Mouse (Mus musculus): ENCODE results near the gene Acy3. TPM values are rescaled to one million over a fixed set of nuclear protein-coding genes. Genes with fewer than 3 reads are reported as not detected.
"Not testable (repeated sequence)": the region's sequence is repeated elsewhere in the genome, so short reads cannot be mapped to it uniquely, and the experiment has no call there.

Gene Acy3
- total RNA-seq, 2 experiments from 2014 or later: 0.51 TPM; not detected in 1

DNA sequence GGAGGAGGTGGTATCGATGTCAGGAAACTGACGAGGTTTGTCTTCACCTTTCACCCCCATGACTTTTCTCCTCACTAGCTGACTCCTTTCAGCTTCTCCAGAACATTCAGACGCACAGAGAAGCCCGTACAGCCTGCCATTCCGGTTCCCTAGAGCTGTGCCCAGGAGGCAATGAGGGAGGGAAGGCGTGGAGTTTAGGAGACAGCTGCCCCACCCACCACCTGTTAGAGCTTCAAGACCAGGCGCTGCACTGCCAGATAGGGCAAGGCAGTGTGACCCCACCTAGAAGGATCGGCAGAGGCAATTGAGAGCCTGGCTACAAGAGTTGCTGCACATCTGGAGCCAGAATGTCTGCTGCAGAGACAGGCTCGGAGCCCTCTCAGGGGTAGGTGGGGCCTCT, 14.1 kb upstream of the Acy3 start, which contains the start of gene Aldh3b2:
Gene Aldh3b2, plus strand, starts transcription at position 100 of the 400 bp plus-strand sequence.
- ATAC-seq (ENCODE audit: poor library complexity, severe bottlenecking): no peak

DNA sequence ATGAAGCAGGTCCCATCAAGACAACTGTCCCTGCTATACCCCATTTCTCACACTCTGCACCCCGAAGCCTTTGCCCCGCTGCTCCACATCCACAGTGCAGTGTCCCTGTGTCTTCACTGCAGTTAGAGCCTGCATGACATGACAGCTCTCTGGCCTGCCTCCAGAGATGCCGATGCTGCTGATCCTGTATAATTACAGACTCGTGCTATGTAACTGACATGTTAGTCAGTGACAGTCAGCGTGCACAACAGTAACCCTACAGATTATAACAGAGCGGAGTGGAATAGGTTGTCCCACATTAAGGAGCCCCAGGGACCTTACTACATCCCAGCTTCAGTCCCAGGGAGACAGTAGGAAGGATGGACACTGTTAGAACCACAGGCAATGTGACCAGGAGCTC, 11.8 kb upstream of the Acy3 start:
- ATAC-seq (ENCODE audit: poor library complexity, severe bottlenecking): not testable (repeated sequence)

DNA sequence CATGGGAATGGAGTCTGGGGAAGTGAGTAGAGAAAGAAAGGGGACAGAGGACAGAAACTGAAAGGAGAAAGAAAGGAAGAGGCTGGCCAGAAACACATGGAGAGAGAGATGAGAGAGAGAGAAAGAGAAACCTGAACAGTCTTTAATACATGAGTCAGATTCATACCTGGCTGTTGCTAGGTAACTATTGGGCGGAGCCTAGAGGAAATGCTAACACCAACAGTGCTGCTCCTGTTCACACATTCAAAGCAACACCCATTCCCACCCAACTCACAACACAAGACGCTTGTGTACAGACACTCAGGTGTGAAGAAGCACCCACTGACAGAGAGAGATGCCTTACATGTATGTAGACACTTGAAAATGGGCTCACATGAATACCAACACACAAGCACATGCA, 10.5 kb upstream of the Acy3 start:
- no peak for ATAC-seq (ENCODE audit: poor library complexity, severe bottlenecking)

DNA sequence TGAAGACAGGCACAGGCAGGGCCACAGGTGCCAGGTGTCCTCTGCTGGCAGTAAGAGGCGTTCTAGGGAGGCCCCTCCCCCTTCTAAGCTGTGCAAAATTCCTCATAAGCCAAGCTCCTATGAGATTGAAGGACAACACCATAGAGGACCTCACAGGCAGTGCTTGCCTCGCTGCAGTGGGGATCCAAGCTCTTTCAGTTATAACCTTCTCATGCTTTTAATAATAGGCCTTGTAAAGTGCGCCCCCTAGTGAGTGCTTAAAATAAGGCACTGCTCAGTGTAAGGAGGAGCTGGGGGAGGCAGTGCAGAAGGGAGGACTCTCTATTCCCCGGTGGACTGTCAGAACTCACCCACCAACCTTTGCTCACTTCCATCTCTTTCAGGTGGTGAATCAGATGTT, 6.1 kb upstream of the Acy3 start:
- peak; percentile 94 for ATAC-seq (ENCODE audit: poor library complexity, severe bottlenecking)

DNA sequence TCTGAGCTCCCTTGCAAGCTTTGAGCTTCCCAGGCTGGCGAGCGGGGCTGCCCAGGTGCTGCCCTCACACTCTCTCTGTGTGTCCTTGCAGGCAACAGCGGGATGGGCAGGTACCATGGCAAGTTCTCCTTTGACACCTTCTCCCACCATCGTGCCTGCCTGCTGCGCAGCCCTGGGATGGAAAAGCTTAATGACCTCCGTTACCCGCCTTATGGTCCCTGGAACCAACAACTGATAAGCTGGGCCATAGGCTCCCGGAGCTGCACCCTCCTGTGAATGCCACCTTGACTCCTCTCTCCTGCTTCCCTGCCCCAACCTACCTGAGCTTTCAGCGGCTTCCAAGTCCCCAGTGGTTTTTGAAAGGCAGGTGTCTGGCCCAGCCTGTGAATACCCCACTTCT, 5.5 kb upstream of the Acy3 start:
- no peak for ATAC-seq (ENCODE audit: poor library complexity, severe bottlenecking)

DNA sequence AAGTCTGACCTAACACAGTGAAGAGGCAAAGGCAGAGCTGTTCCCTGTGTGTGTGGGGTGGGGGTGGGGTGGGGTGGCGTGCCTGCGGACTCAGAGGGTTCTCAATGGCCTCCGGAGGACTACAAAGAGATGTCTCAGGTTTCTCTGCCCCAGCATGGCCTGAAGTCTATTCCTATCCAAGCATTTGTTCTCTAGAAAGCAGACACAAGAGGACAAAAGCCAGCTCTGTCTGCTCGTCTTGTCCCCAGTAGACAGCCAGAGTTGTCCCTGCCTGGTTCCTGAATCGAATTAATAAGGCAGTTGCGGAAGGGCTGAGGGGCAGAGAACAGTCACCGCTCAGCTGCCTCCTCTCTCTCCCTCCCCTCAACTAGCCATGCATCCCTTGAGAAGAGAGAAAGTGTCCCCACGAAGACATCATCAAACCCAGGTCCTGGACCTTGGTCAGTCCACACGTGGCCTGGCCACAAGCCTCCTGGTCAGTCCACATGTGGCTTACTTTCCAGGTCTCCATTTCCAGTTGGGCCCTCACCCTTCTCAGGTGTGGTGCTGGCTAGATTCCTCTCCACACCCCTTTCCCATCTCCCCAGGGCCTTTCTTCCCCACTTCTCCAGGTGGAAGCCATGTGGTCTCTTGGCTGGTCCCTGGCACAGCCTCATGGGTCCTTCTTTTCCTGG, 2.7 kb upstream of the Acy3 start:
- ATAC-seq (ENCODE audit: poor library complexity, severe bottlenecking): no peak

DNA sequence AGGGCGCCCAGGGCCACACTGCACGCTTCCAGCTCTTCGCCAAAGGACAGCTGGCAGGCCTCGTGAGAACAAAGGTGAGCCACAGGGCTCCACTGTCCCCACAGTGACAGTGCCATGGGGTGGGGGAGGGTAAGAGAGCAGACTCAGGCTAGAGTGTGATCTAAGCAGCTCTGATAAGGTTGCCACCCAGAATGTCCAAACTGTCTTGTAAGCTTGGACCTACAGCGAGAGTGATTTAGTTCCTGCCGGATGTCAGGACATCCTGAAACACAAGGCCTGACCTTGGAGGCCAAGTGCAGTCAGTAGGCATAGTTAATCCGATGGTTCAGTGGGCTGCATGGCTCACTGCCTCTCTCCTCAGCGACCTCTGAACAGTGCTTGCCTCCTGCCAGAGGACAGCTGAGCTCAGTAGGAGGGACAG, 1.1 kb upstream of the Acy3 start:
- ATAC-seq (ENCODE audit: poor library complexity, severe bottlenecking): no peak

DNA sequence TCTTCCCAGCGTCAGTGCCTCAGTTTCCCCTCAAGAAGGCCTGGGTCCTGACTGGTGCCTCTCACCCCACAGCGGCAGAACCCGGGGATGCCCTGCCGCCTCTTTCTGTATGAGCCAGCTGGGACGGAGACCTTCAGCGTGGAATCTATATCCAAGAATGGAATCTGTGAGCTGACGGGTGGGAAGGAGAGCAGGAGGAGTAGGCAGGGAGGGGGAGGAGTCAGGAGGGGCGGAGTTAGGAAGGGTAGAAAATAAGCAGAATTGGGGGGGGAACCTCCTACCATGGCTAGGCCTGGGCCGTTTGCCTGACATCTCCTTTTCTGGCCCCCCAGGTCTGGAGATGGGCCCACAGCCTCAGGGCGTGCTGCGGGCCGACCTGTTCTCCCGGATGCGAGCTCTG, 1.7 kb downstream of the Acy3 start:
- no peak for ATAC-seq (ENCODE audit: poor library complexity, severe bottlenecking)

DNA sequence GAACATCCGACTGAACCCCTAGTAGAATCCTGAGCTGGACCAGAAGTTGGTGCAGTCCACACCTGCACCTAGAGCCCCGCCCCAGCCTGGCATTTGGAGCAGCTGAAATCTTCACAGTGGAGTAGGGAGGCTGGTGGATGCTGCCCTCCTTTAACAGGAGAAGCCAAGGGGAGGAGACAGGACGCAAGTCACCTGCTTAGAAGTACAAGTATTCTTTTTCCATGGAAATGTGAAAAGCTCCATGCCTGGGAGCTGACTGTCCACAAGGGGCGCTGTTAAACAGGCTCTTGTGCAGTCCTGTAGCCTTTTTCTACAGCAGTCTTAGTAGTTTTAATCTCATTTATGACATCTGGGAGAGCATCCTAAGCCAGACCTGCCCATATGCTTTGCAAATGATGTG, 2.4 kb downstream of the Acy3 start:
- ATAC-seq (ENCODE audit: poor library complexity, severe bottlenecking): no peak

DNA sequence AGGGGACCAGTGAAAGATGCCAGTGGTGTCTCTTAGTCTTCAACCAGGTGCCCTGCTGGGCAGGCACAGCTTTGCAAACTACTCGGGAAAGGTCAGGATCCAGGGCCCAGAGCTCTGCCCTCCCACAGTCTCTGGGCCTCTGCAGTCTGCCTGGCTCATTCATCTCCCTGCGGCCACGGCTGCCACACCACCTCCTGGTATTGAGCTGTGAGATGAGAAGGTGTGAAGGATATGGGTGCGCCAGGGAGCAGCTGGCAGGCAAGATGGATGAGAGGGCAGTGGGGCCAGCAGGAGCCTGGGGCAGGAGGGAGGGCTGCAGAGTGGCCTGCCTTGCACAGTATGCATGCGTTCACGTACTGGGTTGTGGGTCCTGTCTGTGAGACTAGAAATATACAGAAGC, 4.4 kb downstream of the Acy3 start:
- ATAC-seq (ENCODE audit: poor library complexity, severe bottlenecking): no peak

DNA sequence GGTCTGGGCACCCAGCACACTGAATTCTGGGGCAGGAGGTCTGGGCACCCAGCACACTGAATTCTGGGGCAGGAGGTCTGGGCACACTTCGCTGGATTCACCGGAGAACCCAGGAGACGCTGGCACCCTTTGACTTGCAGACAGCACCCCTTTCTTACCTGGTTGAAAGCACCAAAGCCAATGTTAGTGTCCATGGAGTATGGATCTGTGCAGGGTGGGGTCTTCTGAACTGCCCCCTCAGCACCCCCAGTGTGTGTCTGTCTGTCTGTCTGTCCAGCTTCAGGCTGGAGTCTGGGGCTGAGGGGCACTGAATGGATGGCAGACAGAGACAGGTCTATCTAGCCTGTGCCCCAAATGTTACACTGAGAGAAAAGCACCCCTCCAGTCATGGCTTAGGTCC, 5.2 kb downstream of the Acy3 start:
- ATAC-seq (ENCODE audit: poor library complexity, severe bottlenecking): no peak

DNA sequence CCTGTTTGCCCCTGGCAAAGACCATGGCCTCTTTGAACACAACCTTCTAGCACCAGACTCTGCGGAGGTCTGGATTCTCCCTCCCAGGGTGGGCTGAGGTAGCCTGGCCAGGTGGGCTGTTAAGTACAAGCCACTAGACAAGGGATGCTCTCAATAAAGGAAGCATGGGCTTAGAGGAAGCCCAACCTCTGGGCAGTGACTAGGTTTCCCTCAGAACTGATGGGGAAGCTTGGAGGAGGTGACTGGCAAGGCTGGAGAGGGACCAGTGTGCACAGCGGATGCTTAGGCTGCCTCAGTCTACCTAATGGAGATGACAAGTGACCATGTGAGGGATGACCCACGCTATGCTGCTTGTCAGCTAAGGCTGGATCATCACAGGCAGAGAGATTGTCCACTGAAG, 5.6 kb downstream of the Acy3 start:
- no peak for ATAC-seq (ENCODE audit: poor library complexity, severe bottlenecking)

DNA sequence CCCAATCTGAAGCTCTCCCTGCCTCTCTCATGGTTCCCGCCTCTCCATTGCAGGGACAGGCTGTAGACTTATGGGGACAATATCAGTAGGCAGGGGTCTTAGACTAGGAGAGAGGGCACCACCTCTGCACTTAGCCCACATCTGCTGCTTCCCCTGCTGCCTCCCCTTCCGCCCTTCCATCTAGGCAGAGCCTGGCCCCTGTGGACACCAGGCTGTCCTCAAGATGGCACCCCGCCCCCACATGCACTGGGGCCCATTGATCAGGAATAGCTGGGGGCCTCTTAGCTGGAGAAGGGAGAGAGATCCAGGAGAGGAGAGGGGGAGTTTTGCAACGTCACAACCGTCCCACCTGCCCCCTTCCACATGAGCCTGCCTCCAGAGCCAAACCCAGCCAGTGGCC, 6.0 kb downstream of the Acy3 start, which contains the start of gene Tbx10:
Gene Tbx10, plus strand, starts transcription at position 337 of the 400 bp plus-strand sequence.
- no peak for ATAC-seq (ENCODE audit: poor library complexity, severe bottlenecking)

DNA sequence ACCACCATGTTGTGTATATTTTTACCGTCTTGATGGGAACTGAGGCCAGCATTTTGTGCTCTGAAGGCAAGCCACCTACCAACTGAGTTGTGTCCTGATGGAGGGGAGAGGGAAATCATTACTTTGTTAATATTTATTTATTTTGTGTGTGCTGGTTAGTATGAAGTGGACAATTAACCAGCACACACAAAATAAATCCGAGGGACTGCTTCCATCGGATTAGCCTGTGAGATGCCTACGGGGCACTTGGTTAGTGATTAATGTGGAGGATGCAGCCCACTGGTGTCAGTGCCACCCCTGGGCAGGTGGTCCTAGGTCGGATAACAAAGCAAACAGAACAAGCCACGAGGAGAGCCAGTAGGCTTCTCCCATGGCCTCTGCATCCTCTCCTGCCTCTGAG, 8.6 kb downstream of the Acy3 start:
- no peak for ATAC-seq (ENCODE audit: poor library complexity, severe bottlenecking)

DNA sequence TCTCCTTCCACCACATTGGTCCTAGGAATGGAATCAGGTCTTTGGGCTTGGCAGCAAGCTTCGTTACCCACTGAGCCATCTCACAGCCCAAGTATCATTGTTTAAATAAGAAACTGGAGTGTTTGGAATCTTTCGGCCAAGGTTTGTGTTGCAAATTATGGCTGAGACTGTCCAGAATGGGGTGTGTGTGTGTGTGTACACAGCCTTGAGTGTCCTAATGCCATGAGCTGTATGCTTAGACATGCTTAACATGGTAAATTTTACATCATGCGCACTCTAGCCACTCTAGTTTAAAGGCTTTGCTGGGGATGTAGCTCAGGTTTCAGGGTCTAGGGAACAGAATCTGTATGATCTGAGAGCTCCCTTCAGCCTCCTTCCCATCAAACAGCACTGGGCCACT, 9.1 kb downstream of the Acy3 start:
- no peak for ATAC-seq (ENCODE audit: poor library complexity, severe bottlenecking)

DNA sequence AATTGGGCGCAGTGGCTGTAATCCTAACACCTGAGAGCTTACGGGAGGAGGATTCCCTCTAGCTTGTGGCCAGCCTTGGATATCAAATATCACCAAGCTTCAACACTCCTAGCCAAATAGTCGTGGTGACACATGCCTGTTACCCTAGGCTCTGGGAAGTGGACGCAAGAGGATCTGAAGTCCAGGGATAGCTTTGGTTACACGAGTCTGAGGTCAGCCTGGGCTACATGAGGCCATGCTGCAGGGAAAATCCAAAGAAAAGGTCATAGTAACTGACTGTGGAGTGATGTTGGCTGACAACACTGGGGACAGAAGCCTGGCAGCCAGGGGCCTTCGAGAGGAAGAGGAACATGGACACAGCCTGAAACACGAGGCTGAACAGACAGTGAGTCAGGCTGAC, 9.7 kb downstream of the Acy3 start:
- ATAC-seq (ENCODE audit: poor library complexity, severe bottlenecking): no peak

DNA sequence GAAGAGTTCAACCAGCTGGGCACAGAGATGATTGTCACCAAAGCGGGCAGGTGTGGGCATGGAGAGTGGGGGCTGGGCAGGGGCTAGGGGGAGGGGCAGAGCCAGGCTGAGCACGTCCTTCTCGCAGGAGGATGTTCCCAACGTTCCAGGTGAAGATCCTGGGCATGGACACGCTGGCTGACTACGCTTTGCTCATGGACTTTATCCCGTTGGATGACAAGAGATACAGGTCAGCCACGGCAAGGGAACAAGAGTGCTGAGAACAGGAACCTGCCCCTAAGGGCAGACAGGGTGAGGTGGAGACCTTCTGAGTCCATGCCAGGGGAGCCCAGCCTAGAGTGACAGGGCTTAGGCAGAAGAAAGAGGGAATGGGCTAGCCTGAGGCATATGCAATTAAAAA, 10.4 kb downstream of the Acy3 start:
- no peak for ATAC-seq (ENCODE audit: poor library complexity, severe bottlenecking)

DNA sequence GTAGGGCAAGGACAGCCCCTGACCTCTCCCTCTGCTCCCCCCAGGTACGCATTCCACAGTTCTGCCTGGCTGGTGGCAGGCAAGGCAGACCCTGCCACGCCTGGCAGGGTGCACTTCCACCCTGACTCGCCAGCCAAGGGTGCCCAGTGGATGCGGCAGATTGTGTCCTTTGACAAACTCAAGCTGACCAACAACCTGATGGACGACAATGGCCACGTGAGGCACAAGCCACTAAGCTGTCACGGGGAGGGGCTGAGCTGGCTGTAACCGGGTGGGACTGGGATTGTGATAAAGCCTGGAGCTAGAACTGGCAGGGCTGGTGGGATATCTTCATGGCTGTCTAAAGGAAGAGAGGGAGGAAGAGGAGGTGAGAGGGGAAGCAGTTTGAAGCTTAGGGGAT, 10.9 kb downstream of the Acy3 start:
- ATAC-seq (ENCODE audit: poor library complexity, severe bottlenecking): no peak

DNA sequence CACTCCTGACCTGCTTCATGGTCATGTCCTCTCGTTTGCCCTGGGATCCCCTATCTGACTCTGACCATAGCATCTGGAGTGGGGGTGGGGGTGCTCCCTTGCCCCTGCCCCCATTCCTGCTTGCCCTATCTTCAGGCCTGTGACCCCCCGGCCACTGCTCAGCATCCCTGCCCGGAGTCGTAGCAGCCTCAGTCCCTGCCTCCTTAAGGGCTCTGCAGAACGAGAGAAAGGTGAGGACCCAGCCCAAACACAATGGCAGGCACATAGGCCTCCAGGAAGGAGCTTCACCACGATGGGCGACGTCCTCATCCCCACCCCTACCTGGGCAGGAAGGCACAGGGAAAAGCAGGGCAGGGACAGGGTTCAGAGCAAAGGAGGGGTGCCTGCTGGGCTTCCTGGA, 12.0 kb downstream of the Acy3 start:
- no peak for ATAC-seq (ENCODE audit: poor library complexity, severe bottlenecking)

DNA sequence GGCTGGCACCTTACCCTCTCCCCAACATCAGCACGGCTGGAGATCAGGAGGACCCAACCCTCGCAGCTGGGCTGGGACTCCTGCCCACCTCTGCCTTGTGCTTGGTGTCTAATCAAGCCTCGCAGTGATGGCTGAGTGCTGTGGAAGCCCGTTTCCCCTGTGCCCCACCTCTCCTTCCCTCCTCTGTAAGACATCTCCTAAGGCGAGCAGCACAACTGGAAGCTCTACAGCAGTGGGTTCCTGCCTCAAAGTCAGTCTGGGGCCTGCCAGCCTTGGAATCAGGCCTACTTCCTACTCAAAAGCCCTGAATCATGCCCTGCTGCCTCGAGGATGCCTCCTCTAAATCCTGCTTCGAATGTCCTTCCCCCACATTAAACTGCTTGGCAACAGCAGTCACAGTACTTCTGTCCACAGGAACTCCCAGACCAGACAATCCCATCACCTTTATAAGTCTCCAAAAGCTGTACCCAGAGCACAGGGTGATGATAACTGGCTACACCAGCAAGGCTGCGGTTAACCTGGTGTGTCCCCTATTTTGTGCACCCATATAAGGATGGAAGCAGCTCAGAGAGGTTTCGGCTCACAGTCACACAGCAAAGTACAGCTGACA, 12.9 kb downstream of the Acy3 start:
- no peak for ATAC-seq (ENCODE audit: poor library complexity, severe bottlenecking)

DNA sequence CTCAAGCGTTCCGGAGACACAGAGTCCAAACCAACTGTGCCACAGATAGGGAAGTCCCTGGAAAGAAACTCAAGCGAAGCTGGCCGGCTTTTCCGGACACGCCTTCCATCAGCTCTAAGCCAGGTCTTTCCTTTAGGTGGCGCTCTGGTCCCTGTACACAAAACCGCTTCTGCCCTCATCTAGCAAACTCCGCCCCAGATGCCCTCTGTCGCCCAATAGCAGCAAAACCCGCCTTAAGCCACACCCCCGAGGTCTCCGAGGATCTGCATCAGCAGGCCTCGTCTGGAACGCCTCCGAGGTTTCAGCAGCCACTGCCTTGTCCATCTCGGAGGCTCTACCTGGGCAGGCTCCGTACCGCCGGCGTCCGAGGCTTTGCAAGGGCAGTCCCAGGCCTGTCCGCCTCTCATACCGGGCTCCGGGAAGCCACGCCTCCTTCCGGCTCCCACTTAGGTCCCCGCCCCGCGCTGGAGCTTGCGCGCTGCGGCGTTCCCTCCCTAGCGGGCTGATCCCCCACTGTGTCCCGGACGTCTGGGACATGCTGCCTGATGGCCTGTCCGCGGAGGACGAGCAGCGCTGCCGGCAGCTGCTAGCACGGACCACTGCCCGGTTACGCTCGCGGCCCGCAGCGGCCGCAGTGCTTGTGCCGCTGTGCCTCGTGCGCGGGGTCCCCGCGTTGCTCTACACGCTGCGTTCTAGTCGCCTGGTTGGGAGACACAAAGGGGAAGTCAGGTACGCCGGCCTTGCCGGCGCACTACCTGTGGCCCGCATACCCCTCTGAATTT, 13.9 kb downstream of the Acy3 start, which contains the start of the genes Nudt8 and Gm49405:
Gene Nudt8, plus strand, starts transcription at position 462 of the 782 bp plus-strand sequence.
Gene Gm49405, plus strand, starts transcription at position 508 of the 782 bp plus-strand sequence.
- ATAC-seq (ENCODE audit: poor library complexity, severe bottlenecking): peak; percentile 91

All from megakaryocyte, adult 5-6 weeks (primary cell).